Mouse (Mus musculus) kidney, postnatal 0 days (tissue): ENCODE data around the gene Galnt17. TPM values are rescaled to one million over a fixed set of nuclear protein-coding genes. Genes with fewer than 3 reads are reported as not detected.

ENCODE experiments used
- ATAC-seq: fragments of 200-750 bp; cut with Nextera tagmentation; replicated peaks from 2 replicates; pipeline ENCODE4 v1.8.0; 2017; ENCODE audit warnings: low read depth, moderate number of reproducible peaks, moderate TSS enrichment, moderate library complexity; ENCODE audit not compliant: low FRiP score
- DNase-seq: peaks from one replicate; pipeline ENCODE4 v3.0.0-alpha.2; 2016; ENCODE audit warnings: low spot score
- H3K27ac ChIP-seq: fragments of 300-500 bp; sonication (generic); 2 replicates; pipeline ENCODE4 v1.5.1; 2014; ENCODE audit warnings: mild to moderate bottlenecking
- H3K27me3 ChIP-seq: fragments of 300-500 bp; sonication (generic); 2 replicates; pipeline ENCODE4 v1.6.1; 2014; ENCODE audit warnings: low read length, mixed read lengths; ENCODE audit not compliant: insufficient read depth
- H3K36me3 ChIP-seq: fragments of 300-500 bp; sonication (generic); 2 replicates; pipeline ENCODE4 v1.6.1; 2014; ENCODE audit warnings: low read length, mixed read lengths; ENCODE audit not compliant: insufficient read depth
- H3K4me1 ChIP-seq: fragments of 300-500 bp; sonication (generic); replicated peaks from 2 replicates; pipeline ENCODE4 v1.6.1; 2014; ENCODE audit warnings: antibody characterized with exemption, low read length, mixed read lengths; ENCODE audit not compliant: insufficient read depth
- H3K4me2 ChIP-seq: fragments of 300-500 bp; sonication (generic); 2 replicates; pipeline ENCODE4 v1.6.1; 2014; ENCODE audit warnings: mild to moderate bottlenecking, low read length, moderate library complexity, mixed read lengths
- H3K4me3 ChIP-seq: fragments of 300-500 bp; sonication (generic); replicated peaks from 2 replicates; pipeline ENCODE4 v1.5.1; 2014; ENCODE audit warnings: low read depth, low read length
- H3K9ac ChIP-seq: fragments of 300-500 bp; sonication (generic); 2 replicates; pipeline ENCODE4 v1.6.1; 2014; ENCODE audit warnings: low read depth, low read length
- H3K9me3 ChIP-seq: fragments of 300-500 bp; sonication (generic); replicated peaks from 2 replicates; pipeline ENCODE4 v1.6.1; 2016; ENCODE audit warnings: low read length, inconsistent platforms, mixed read lengths
- CTCF ChIP-seq: IDR thresholded peaks from 2 replicates; pipeline ENCODE4 v1.5.1; 2016; ENCODE audit warnings: antibody characterized with exemption, low read depth, mild to moderate bottlenecking, moderate library complexity
- WGBS: fragments of 180-500 bp; shearing (Covaris S2); extraction: QIAGEN DNeasy Blood & Tissue Kit; methylation state at CpG from one replicate; pipeline ENCODE4 v1.1.7; 2014; 5-methylcytosine and 5-hydroxymethylcytosine counted together
- polyA plus RNA-seq: library from polyadenylated mRNA; unstranded; fragments of >200 nt; fragmentation: Nextera tagmentation; extraction: Ambion mirVana; gene quantifications from 2 replicates; pipeline ENCODE4 v1.2.1, GENCODE M21; 2015

Galnt17 gene
- polyA plus RNA-seq, 1 experiment from 2014 or later, result 1.2 TPM

DNA sequence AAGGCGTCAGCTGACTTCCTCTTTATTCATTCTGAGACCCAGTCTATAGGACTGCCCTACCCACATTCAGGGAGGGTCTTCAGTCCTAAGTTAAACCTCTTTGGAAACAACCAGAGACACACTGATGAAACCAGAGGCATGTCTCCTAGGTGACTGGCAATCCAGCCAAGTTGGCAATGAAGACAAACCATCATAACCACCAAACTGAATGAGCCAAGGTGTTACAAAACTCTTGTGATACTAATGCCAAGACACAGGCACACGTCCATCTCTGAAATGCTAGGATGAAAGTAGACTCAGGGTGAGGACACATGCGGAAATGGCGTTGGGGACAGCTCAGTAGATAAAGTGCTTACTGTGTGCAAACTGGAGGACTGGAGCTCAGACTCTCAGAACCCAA, 211.5 kb downstream of the Galnt17 start:
- H3K4me2 ChIP-seq, result no peak overlapping the region
- no peaks in the 10 kb centered on the region for H3K36me3 ChIP-seq
- no peak overlapping the region for H3K4me3 ChIP-seq
- TF ChIP-seq CTCF, result no peak
- ATAC-seq (no peak), DNase-seq (no peak)
- 92% methylated on average over 4 of the region's 4 CpGs for WGBS
- no peak overlapping the region for H3K9ac ChIP-seq
- H3K27ac ChIP-seq, result no peak overlapping the region
- no peaks in the 10 kb centered on the region for H3K9me3 ChIP-seq
- H3K4me1 ChIP-seq, result no peaks in the 10 kb centered on the region
- H3K27me3 ChIP-seq, result no peaks in the 10 kb centered on the region

GRCm38 (mm10) chr5:131095635-131096034, 212.7 kb downstream of the Galnt17 start:
- Histone ChIP-seq H3K9me3 (no peaks in the 10 kb centered on the region), H3K27ac (no peak overlapping the region), H3K4me2 (no peak overlapping the region), H3K4me3 (no peak overlapping the region), H3K36me3 (no peaks in the 10 kb centered on the region), H3K9ac (no peak overlapping the region), H3K4me1 (no peaks in the 10 kb centered on the region), H3K27me3 (no peaks in the 10 kb centered on the region)
- no peak for ATAC-seq
- peak; percentile 24 for DNase-seq
- no peak for TF ChIP-seq CTCF
- 57% methylated on average over 1 of the region's 1 CpGs for WGBS

- DNase-seq (peak; percentile 54), ATAC-seq (no peak)
- Histone ChIP-seq H3K27me3 (no peaks in the 10 kb centered on the region), H3K9ac (no peak overlapping the region), H3K36me3 (no peaks in the 10 kb centered on the region), H3K4me3 (no peak overlapping the region), H3K4me1 (no peaks in the 10 kb centered on the region), H3K27ac (no peak overlapping the region), H3K4me2 (no peak overlapping the region), H3K9me3 (no peaks in the 10 kb centered on the region)
- TF ChIP-seq CTCF, result no peak
- WGBS, result 38% methylated on average over 1 of the region's 1 CpGs
Observed at GRCm38 (mm10) chr5:131094771-131095170, 213.5 kb downstream of the Galnt17 start.

GRCm38 (mm10) chr5:131094138-131094537, 214.2 kb downstream of the Galnt17 start:
- DNase-seq, result no peak
- no peaks in the 10 kb centered on the region for H3K27me3 ChIP-seq
- no peaks in the 10 kb centered on the region for H3K36me3 ChIP-seq
- H3K4me1 ChIP-seq, result no peaks in the 10 kb centered on the region
- no peak overlapping the region for H3K4me2 ChIP-seq
- no peak overlapping the region for H3K27ac ChIP-seq
- no peak overlapping the region for H3K4me3 ChIP-seq
- no peak overlapping the region for H3K9ac ChIP-seq
- WGBS, result 77% methylated on average over 6 of the region's 6 CpGs
- ATAC-seq, result no peak
- H3K9me3 ChIP-seq, result no peaks in the 10 kb centered on the region
- TF ChIP-seq CTCF, result no peak

DNA sequence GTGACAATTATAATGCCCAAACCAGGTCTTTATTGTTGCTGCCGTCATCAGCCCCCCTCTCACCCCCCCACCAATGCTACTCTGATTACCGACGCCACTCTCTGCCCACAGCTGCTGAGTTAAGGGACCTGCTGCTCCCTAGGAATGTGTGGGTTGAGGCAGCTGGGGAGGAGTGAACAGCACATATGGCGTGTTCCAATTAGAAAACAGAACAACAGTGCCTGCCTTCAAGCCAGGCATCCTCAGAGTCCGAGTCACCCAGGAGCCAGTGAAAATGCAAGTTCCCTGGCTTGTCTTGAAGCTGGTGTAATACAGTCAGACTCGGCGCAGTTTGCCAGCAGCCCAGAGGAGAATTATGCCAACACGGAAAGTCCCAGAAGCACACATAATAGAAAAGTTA, 218.4 kb downstream of the Galnt17 start:
- no peak overlapping the region for H3K4me3 ChIP-seq
- 43% methylated on average over 8 of the region's 8 CpGs for WGBS
- ATAC-seq (0 out of 2 replicates have a peak, but pooled peaks have one; percentile 49), DNase-seq (peak; percentile 56)
- H3K9me3 ChIP-seq, result no peaks in the 10 kb centered on the region
- H3K36me3 ChIP-seq, result no peaks in the 10 kb centered on the region
- H3K4me1 ChIP-seq, result no peaks in the 10 kb centered on the region
- no peak for TF ChIP-seq CTCF
- no peak overlapping the region for H3K4me2 ChIP-seq
- no peak overlapping the region for H3K27ac ChIP-seq
- no peaks in the 10 kb centered on the region for H3K27me3 ChIP-seq
- no peak overlapping the region for H3K9ac ChIP-seq

DNA sequence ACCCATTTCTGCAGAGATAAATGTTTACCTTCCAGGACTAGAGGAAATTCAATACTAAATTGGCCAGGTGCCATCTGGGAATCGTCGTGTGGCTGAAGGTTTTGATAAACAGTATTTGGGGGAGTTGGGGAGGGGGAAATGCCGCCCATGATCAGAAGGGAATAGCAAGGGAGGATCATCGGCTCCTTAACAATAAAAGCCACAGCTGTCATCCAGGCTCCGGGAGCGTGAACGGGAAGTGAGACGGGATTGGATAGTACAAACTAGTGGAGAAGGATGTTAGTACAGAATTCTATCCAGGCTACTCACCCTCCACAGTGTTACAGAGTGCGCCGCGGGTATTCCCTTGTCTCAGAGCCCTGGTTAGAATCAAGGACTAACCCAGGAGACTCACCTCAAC, 219.4 kb downstream of the Galnt17 start:
- ATAC-seq, result peak; percentile 49
- Histone ChIP-seq H3K27me3 (no peaks in the 10 kb centered on the region), H3K36me3 (no peaks in the 10 kb centered on the region), H3K4me1 (no peaks in the 10 kb centered on the region), H3K9me3 (no peaks in the 10 kb centered on the region), H3K9ac (no peak overlapping the region), H3K4me3 (no peak overlapping the region), H3K27ac (no peak overlapping the region), H3K4me2 (0 out of 2 replicates have a peak overlapping the region, but pooled peaks have one; percentile 16)
- no peak for TF ChIP-seq CTCF
- peak; percentile 69 for DNase-seq
- WGBS, result 18% methylated on average over 11 of the region's 11 CpGs

DNA sequence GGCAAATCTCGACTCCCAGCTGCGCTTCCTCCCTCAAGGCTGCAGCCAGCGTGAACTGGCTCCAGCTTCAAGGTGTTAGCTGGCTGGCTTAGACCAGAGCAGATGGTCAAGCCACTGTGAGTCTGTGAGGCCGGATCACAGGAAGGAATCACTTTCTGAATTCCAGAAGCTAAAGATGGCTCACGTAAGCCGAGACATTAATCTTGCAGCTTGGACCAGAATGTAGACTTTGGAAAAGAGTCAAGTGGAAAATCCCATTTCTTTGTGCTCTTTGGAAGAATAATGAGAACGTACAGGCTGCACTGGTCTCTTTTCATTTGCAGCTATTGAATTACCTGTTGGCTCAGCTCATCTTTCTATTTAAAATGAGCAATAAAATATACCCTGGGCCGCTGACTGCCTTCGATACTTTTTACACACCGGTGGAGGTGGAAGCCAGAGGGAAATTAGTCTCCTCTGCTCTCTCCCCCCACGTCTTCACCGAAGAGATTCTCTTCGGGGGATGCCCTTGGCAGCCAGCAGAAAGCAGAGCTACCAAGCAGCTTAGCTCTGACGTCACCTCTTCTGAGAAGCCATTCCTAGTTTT, 225.1 kb downstream of the Galnt17 start:
- H3K4me1 ChIP-seq, result no peaks in the 10 kb centered on the region
- WGBS, result 16% methylated on average over 14 of the region's 14 CpGs
- TF ChIP-seq CTCF, result no peak
- no peak overlapping the region for H3K27ac ChIP-seq
- no peaks in the 10 kb centered on the region for H3K27me3 ChIP-seq
- no peaks in the 10 kb centered on the region for H3K36me3 ChIP-seq
- no peaks in the 10 kb centered on the region for H3K9me3 ChIP-seq
- H3K4me3 ChIP-seq, result no peak overlapping the region
- DNase-seq, result peak; percentile 64
- H3K4me2 ChIP-seq, result peak overlapping the region; percentile 42
- ATAC-seq, result peak; percentile 21; the same call in 1 of the 2 replicates
- H3K9ac ChIP-seq, result no peak overlapping the region
